Mouse (Mus musculus): ENCODE data around the gene Slc6a16.
"Not testable (repeated sequence)": the region's sequence is repeated elsewhere in the genome, so short reads cannot be mapped to it uniquely, and the experiment has no call there.

The Slc6a16 gene

DNA sequence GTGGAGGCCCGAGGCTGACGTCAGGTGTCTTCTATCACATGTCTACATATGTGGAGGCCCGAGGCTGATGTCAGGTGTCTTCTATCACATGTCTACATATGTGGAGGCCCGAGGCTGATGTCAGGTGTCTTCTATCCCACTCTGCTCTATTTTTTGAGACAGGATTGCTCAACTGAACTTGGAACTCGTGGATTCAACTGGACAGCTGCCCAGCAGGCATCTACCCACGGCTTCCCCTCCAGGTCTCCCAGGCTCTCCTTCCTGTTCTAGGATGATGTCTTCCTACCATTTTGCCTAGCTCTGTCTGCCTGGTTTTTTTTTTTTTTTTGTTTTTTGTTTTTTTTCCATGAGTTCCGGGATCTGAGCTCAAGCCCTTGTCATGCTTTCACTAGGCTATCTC, 14.9 kb downstream of the Slc6a16 start:
- DNase-seq, result not testable (repeated sequence)

GRCm38 (mm10) chr7:45257063-45257840, 16.4 kb downstream of the Slc6a16 start:
- DNase-seq, result no peak

DNA sequence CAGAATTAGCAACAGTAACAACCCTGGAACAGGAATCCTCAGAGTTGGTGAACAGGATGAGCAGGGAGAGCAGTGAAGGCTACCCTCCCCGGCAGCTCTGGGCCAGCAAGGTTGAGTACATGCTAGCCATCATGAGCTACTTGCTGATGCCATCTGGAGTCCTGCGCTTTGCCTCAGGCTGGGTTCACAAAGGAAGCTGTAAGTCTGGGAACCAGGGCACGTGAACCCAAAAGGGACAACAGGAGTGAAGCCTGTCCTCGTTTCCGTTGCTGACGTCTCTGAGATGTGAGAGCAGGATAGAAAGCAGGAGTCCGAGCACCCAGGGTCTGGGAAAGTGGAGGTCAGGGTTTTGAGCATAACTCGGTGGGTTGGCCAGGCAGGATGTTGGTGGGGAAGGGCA, 18.4 kb downstream of the Slc6a16 start:
- no peak for DNase-seq

GRCm38 (mm10) chr7:45262266-45262665, 21.4 kb downstream of the Slc6a16 start:
- no peak for DNase-seq

- DNase-seq, result no peak
Observed at GRCm38 (mm10) chr7:45263006-45263607, 22.2 kb downstream of the Slc6a16 start.

GRCm38 (mm10) chr7:45264348-45264747, 23.5 kb downstream of the Slc6a16 start:
- no peak for DNase-seq

- no peak for DNase-seq
Observed at GRCm38 (mm10) chr7:45265518-45265917, 24.6 kb downstream of the Slc6a16 start.

GRCm38 (mm10) chr7:45272786-45273412, 32.0 kb downstream of the Slc6a16 start:
- DNase-seq, result no peak

GRCm38 (mm10) chr7:45273672-45274071, 32.8 kb downstream of the Slc6a16 start:
- no peak for DNase-seq

- peak; percentile 78 for DNase-seq
Observed at GRCm38 (mm10) chr7:45277136-45277760, 36.4 kb downstream of the Slc6a16 start, which contains the start of gene Slc6a21. Gene Slc6a21, plus strand, starts transcription at chr7:45277513.

DNA sequence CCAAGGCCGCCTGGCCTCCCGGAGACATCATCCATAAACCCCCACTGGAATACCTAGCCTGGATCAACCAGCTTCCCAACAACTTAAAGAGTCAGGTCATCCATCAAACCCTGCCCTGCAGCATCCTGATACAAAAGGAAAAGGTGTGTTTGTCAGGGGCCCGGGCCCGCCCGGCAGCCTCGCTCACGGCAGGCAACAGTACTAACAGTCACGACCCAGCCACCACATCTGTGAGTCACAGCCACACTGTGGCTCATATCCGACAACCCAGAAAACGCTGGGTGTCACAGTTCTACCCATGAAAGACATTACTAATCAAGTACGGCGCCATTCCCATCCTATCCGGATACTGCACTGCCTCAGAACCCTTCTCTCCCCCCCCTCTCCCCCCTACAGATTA, 45.6 kb downstream of the Slc6a16 start:
- DNase-seq, result no peak

GRCm38 (mm10) chr7:45296626-45297025, 55.7 kb downstream of the Slc6a16 start:
- DNase-seq, result no peak

- DNase-seq, result no peak
Observed at GRCm38 (mm10) chr7:45297563-45297962, 56.7 kb downstream of the Slc6a16 start.

GRCm38 (mm10) chr7:45299752-45300151, 58.9 kb downstream of the Slc6a16 start:
- peak; percentile 48 for DNase-seq

DNA sequence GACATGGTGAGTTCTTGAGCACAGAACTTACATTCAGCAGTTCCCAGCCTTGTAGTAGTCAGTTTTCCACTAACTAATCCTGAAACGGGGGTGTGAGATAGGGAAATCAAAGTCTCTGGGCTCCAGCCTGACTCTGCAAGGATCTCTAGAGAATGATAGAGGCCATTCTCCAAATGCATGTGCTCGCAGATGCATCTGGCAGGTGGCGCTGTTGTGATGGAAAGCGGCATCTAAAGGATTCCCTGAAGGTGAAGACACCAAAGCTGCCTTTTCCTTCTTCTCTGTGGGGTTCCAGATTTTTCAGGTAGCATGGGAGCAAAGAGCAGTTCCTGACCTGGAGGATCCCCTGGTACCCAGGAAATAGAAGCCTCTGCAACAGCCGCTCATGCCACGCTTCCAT, 59.4 kb downstream of the Slc6a16 start:
- DNase-seq, result peak; percentile 53

GRCm38 (mm10) chr7:45302626-45303025, 61.7 kb downstream of the Slc6a16 start:
- no peak for DNase-seq

DNA sequence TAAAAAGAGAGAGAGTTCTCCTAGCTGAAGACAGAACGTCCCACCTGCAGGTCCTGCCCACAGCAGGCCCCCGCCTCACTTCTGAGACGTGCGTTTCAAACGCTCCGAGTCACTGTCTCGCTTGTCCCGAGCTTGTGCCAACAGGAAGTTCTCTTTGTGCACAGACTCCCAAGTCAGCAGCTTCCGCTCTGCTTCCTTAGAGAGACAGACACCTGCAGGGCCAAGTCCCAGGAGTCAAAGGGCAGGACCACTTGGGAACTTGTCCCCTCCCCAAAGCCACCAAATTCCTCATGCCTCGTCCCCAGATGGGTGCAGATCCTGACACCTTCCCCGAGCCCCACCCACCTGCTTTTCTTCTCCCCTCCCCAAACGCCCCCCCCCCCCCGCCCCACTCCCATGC, 64.0 kb downstream of the Slc6a16 start:
- DNase-seq, result peak; percentile 16

- peak; percentile 58 for DNase-seq
Observed at GRCm38 (mm10) chr7:45305275-45305674, 64.4 kb downstream of the Slc6a16 start.

DNA sequence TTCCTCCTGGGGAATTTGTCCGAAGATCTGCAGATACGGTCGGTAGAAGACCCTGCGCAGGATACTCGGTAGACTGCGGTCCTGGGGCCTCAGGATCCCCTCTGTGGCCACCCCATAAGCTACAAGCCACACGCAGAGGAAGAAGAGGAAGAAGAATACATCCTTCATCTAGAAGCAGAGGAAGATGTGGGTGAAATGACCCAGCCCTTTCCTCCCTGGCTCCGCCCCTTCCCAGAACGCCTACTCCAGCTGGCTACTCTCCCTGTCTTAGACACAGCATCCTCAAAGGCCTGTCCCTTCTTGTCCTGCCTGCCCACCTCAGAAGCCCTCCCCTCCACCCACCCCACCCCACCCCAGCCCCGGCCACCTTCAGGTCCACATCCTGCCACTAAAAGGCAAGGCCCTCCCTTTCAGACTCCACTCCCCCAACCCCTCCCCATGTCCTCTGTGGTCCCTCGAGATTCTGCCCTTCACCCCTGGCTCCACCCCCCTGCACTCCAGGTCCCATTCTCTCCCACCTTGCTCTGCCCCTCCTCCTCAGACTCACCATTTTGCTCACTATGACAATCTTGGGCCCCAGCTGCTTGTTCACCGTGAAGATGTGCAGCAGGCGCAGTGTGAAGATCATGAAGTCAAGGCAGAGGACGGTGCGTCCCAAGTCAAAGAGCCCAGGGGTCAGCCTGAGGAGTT, 67.8 kb downstream of the Slc6a16 start:
- DNase-seq, result peak; percentile 21

GRCm38 (mm10) chr7:45309455-45309854, 68.6 kb downstream of the Slc6a16 start:
- DNase-seq, result peak; percentile 59

- DNase-seq, result no peak
Observed at GRCm38 (mm10) chr7:45312023-45312422, 71.1 kb downstream of the Slc6a16 start.

GRCm38 (mm10) chr7:45312686-45313453, 72.0 kb downstream of the Slc6a16 start:
- DNase-seq, result no peak
